Mouse (Mus musculus): ENCODE results near the gene Tnrc6b. TPM values are rescaled to one million over a fixed set of nuclear protein-coding genes. Genes with fewer than 3 reads are reported as not detected.

Tnrc6b gene
- 27.4 and 28.5 TPM in 2 replicates for polyA plus RNA-seq (2015; fragmentation: Nextera tagmentation; extraction: Ambion mirVana)

DNA sequence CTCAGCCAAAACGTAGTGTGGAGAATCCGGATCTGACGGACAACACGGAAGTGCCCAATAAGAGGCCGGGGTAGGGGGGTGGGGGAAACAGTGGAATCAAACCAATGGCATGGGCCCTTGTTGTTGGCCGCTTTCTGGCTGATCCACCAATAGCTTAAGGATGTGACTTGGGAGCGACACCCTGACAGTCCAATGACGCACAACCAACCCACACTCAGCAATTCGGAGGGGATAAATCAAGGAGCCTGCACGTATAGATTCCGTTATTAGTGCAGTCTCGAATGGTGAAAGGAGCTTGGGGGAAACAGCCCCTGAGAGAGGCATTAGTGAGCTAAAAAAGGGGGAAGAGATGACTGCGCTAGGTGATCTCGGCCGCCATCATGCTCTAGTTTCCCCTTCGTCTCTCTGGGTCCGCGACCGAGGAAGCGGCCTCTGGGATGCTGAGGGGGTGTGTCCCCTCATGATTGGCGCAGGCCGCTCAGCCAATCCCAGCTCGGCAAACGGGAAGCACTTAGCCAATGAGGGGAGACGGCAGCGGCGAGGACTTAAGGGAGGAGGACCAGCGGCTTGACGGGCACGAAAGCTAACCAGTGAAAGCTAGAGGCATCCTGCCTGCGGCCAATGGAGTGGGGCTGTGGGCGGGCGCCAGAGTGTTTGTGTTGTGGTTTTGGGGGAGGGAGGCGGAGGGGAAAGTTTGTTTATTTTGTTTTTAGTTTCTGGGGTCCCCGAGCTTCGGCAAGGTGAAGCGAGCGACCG is at the start of gene Tnrc6b:
Gene Tnrc6b (plus strand): TSS at position 706 of the 756 bp plus-strand sequence.
- H3K4me2 ChIP-seq, result peak within 1 kb of the TSS; percentile 90
- H3K27ac ChIP-seq, result peak within 1 kb of the TSS; percentile 92
- no peaks in the 10 kb centered on the region for H3K36me3 ChIP-seq
- ATAC-seq (ENCODE audit: insufficient read depth, low FRiP score, low read depth), result peak; percentile 95
- H3K4me1 ChIP-seq, result peaks cover 18% of the 10 kb centered on the region
- H3K9me3 ChIP-seq, result no peaks in the 10 kb centered on the region
- peak within 1 kb of the TSS; percentile 90 for H3K4me3 ChIP-seq (replicated peaks)
- WGBS, result under 1% methylated on average over 39 of the region's 39 CpGs
- H3K9ac ChIP-seq, result peak within 1 kb of the TSS; percentile 73
- no peaks in the 10 kb centered on the region for H3K27me3 ChIP-seq (replicated peaks)

DNA sequence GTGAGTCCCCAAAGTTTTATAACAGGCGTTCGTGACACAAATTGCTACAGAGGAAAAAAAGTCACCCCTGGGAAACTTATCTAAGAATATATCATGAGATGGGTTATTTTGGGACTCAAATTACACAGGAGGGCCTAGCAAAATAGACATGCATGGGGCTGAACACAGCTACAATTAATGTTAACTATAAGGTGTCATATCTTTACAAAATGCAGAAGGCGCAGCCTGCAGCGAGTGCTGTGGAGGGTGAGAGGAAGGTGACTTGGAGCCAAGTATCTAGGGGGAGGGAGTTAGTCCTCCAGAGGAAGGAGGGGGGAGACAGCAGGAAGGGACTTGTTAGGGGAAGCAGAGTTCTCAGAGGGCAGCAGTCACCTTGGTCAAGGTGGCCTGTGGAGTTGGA is 46.7 kb upstream of the Tnrc6b start:
- ATAC-seq (ENCODE audit: insufficient read depth, low FRiP score, low read depth), result no peak
- Histone ChIP-seq H3K27ac (no peak overlapping the region), H3K4me2 (no peak overlapping the region), H3K36me3 (no peaks in the 10 kb centered on the region), H3K9me3 (no peaks in the 10 kb centered on the region), H3K4me3 (replicated peaks) (no peak overlapping the region), H3K27me3 (replicated peaks) (no peaks in the 10 kb centered on the region), H3K4me1 (0 out of 2 replicates have a peak, but pooled peaks cover 4% of the 10 kb centered on the region), H3K9ac (no peak overlapping the region)
- WGBS, result 62% methylated on average over 4 of the region's 4 CpGs

DNA sequence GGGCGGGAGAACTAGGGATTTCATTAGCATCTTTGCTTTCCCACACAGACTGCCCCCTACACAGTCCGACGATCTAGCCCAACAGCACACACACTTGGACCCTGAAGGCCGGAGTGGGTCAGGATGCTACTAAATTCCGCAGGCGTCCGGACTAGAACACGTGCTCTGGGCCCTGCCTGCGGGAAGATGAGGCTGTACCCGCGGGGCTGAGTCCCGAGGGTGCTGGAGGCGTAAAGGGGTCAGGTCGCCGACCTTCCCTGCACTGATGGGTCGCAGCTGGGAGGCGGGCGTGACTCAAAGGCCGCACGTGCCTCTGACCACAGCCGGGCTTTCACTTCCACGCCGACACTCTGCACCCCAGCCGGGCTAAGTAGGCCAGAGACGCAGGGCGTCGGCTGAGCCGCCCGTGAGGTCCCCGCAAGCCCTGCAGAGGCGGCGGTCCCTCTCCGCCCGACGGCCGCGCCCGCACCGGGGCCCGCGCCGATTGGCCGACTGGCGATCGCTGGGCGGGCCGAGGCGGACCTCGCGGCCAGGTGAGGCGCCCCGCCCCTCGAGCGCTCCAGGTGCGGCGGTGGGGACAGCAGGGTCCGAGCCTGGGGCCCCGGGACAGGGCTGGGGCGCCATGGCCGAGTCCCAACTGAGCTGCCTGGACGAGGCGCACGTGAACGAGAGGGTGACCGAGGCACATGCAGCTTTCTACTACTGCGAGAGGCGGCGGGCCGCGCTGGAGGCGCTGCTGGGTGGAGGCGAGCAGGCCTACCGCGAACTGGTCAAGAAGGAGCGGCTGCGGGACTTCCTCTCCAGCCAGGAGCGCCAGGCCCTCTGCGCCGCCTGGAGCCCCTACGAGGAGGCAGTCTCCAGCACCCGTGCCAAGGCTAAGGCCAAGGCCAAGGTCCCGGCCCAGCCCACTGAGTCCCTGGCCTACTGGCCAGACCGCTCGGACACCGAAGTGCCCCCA is 39.5 kb upstream of the Tnrc6b start, which contains the start of gene Fam83f:
Gene Fam83f (plus strand): TSS at position 553 of the 958 bp plus-strand sequence.
- peak within 1 kb of the TSS; percentile 41; the same call in 1 of the 2 replicates for H3K9ac ChIP-seq
- H3K9me3 ChIP-seq, result no peaks in the 10 kb centered on the region
- H3K4me2 ChIP-seq, result peak within 1 kb of the TSS; percentile 81
- no peaks in the 10 kb centered on the region for H3K36me3 ChIP-seq
- peak within 1 kb of the TSS; percentile 42 for H3K4me3 ChIP-seq (replicated peaks)
- 0 out of 2 replicates have a peak, but pooled peaks cover 10% of the 10 kb centered on the region for H3K27me3 ChIP-seq (replicated peaks)
- H3K27ac ChIP-seq, result peak within 1 kb of the TSS; percentile 62
- 5% methylated on average over 83 of the region's 85 CpGs for WGBS
- ATAC-seq (ENCODE audit: insufficient read depth, low FRiP score, low read depth), result peak; percentile 74
- H3K4me1 ChIP-seq, result peaks cover 23% of the 10 kb centered on the region; the same call in 1 of the 2 replicates

DNA sequence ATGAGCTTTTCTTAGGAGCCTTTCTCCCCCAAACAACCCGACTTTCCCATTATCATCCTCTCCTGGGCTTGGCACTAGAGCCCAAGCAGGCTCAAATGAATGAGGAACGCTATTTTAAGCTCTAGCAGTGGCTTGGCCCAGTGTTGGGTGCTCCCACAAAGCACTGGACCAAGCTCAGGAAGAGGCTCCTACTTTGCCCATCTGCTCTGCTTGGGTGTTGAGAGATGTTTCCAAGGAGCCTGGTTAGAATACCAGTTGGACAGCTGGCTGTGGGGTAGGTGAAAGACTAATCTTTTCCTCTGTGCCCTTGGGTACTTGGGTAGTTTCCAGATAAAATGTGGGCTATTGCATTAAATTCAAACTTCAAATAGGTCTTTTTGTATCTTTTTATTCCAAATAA is 38.3 kb upstream of the Tnrc6b start:
- peak overlapping the region; percentile 42 for H3K4me3 ChIP-seq (replicated peaks)

DNA sequence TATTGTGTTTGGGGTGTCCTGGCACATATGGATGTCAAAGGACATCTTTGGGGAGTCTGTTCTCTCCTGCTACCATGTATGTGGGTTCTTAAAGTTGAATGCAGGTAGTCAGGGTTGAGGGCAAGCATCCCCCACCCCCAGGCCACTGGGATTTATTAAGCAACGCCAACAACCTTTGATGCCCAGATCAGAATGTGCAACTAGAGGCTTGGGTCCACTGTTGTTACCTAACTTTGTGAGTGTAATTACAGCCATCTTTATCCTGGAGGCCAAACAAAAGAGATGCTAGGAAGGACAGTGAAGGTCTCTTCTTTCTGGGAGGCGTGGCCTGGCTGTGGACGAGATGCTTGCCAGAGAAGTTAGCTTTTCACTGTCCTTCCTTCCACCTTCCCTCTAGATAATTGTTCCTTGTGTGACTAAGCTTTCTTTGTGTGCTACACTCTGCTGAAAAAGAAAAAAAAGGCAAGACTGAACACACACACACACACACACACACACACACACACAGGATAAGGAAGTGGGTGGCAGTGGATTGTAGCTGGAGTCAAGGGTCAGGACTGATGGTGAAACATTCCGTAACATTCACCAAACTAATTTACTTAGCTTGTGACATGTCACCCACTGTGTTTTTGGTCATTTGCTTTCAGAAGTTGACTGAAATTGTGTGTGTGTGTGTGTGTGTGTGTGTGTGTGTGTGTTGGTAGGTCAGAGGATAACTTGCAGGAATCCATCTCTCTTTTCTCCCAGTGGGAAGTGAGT is 37.6 kb upstream of the Tnrc6b start:
- H3K9me3 ChIP-seq, result no peaks in the 10 kb centered on the region
- H3K27me3 ChIP-seq (replicated peaks), result 0 out of 2 replicates have a peak, but pooled peaks cover 10% of the 10 kb centered on the region
- H3K27ac ChIP-seq, result peak overlapping the region; percentile 27; the same call in 1 of the 2 replicates
- H3K4me3 ChIP-seq (replicated peaks), result peak overlapping the region; percentile 14; the same call in 1 of the 2 replicates
- ATAC-seq (ENCODE audit: insufficient read depth, low FRiP score, low read depth), result no peak
- H3K9ac ChIP-seq, result no peak overlapping the region
- 57% methylated on average over 4 of the region's 4 CpGs for WGBS
- H3K36me3 ChIP-seq, result no peaks in the 10 kb centered on the region
- H3K4me1 ChIP-seq, result peaks cover 23% of the 10 kb centered on the region; the same call in 1 of the 2 replicates
- peak overlapping the region; percentile 81 for H3K4me2 ChIP-seq

More for the DNA sequence above, 38.3 kb upstream of the Tnrc6b start:
- no peak for ATAC-seq (ENCODE audit: insufficient read depth, low FRiP score, low read depth)
- Histone ChIP-seq H3K36me3 (no peaks in the 10 kb centered on the region), H3K9ac (no peak overlapping the region), H3K27me3 (replicated peaks) (0 out of 2 replicates have a peak, but pooled peaks cover 10% of the 10 kb centered on the region), H3K9me3 (no peaks in the 10 kb centered on the region), H3K4me2 (peak overlapping the region; percentile 81), H3K4me1 (peaks cover 23% of the 10 kb centered on the region; the same call in 1 of the 2 replicates), H3K27ac (no peak overlapping the region; the same call in 1 of the 2 replicates)
- 49% methylated on average over 2 of the region's 2 CpGs for WGBS

DNA sequence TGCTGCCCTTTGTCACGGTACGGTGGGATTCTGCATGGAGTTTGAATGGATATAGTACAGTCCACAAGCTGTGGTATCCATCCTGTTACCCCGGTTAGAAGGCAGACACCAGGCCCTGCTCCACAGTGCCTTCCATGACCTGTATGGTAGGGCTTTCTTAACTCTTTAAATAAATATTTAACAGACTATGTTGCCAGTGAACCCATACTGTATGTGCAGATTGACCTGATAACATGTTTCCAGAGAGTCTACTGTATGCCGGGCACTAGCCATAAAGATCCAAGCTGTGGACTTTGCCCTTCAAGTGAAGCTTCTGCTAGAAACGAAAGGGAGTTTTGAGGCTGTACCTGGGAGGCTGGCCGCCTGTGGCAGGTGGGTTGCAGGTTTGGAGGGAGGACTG is 36.4 kb upstream of the Tnrc6b start:
- 0 out of 2 replicates have a peak, but pooled peaks cover 10% of the 10 kb centered on the region for H3K27me3 ChIP-seq (replicated peaks)
- no peaks in the 10 kb centered on the region for H3K9me3 ChIP-seq
- WGBS, result 57% methylated on average over 6 of the region's 6 CpGs
- no peak overlapping the region for H3K4me3 ChIP-seq (replicated peaks)
- no peaks in the 10 kb centered on the region for H3K36me3 ChIP-seq
- peak overlapping the region; percentile 64; the same call in 1 of the 2 replicates for H3K27ac ChIP-seq
- H3K4me2 ChIP-seq, result peak overlapping the region; percentile 81
- H3K4me1 ChIP-seq, result peaks cover 28% of the 10 kb centered on the region
- ATAC-seq (ENCODE audit: insufficient read depth, low FRiP score, low read depth), result peak; percentile 59; the same call in 1 of the 2 replicates
- no peak overlapping the region for H3K9ac ChIP-seq

DNA sequence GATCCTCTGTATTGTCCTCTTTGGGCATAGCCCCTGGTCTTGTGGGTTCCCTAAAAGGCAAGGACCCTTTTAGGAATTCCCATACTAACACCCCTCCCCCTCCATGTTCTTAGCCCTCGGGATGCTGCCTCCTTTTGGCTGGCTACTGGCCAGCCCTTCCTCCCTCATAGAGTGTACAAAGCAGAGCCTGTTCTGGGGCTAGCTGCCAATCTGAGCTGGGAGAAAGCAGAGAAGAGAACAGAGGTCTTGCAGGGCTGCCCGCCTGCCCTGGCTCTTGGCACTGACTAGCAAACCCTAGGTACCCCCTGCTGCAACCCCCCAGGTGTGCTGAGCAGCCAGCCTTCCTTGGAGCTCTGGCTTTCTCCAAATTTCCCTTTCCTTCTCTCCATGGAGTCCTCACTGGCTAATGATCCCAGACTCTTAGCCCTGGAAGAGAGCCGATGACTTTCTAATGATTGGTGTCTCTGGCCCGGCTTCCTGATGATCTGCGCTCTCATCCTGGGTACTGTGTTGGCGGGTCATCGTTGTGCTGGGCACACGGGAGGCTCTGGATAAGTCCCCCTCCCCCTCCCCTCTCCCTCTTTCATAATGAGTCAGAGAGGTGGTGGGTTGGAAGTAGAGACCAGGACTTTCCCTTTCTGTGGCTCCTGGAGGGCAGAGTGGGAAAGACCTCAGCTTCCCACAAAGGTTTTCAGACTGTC is 31.4 kb upstream of the Tnrc6b start:
- WGBS, result 47% methylated on average over 8 of the region's 8 CpGs
- Histone ChIP-seq H3K9me3 (no peaks in the 10 kb centered on the region), H3K36me3 (no peaks in the 10 kb centered on the region), H3K9ac (no peak overlapping the region), H3K27ac (peak overlapping the region; percentile 42; the same call in 1 of the 2 replicates), H3K4me1 (peaks cover 52% of the 10 kb centered on the region), H3K4me3 (replicated peaks) (no peak overlapping the region), H3K27me3 (replicated peaks) (no peaks in the 10 kb centered on the region), H3K4me2 (no peak overlapping the region)
- no peak for ATAC-seq (ENCODE audit: insufficient read depth, low FRiP score, low read depth)

DNA sequence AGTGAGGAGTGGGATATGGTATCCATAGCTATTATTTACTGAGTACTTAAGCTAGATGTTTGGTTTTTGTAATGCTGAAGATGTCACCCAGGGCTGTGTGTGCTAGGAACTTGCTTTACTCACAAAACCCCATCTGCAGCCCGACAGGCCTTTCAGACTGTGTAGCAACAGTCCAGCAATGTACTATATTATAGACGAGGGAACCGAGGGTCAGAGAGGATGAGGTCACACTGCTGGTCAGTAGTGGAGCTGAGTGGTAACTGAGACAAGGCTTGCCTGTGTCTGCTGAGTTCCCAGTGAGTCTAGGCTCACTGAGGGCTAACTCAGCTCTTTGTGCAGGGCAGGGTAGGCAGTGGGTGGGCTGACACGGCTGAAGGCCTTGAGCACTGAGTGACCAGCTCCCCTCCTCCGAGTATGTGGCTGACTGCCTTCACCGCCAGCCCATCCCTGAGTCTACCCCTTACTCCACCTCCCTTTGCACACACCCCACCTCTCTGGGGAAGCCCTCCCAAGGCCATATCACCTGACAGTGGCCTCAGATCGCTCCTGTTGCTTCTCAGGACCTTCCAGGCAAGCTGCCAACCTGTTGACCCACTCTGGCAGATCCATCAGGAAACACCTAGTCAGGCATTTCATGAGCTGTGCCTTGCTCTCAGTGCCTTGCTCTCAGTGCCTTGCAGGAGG is 30.6 kb upstream of the Tnrc6b start:
- Histone ChIP-seq H3K27ac (peak overlapping the region; percentile 57), H3K4me3 (replicated peaks) (no peak overlapping the region), H3K4me2 (peak overlapping the region; percentile 8; the same call in 1 of the 2 replicates), H3K4me1 (peaks cover 53% of the 10 kb centered on the region), H3K9me3 (no peaks in the 10 kb centered on the region), H3K9ac (no peak overlapping the region), H3K27me3 (replicated peaks) (no peaks in the 10 kb centered on the region), H3K36me3 (no peaks in the 10 kb centered on the region)
- 45% methylated on average over 7 of the region's 7 CpGs for WGBS
- ATAC-seq (ENCODE audit: insufficient read depth, low FRiP score, low read depth), result peak; percentile 15; the same call in 1 of the 2 replicates

DNA sequence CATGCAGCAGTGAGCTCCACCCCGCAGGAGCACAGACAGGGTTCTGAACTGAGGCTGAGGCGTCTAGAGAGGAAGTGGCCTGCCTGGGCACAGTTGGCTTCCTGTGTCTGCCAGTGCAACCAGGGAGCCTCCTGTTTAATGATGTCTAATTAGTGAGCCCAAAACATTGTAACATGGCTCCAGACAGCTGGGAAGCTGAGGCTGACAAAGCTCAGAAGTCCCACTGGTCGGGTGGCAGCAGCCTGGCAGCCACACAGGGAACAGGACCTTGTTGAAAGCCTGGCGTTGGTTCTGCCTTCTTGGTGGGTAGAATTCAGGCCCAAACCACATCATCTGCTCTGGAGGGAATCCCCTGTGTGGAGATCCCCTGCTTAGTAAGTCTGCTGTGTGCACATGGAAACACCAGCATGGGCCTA is 29.6 kb upstream of the Tnrc6b start:
- Histone ChIP-seq H3K36me3 (no peaks in the 10 kb centered on the region), H3K27me3 (replicated peaks) (no peaks in the 10 kb centered on the region), H3K4me2 (no peak overlapping the region), H3K9me3 (no peaks in the 10 kb centered on the region), H3K9ac (no peak overlapping the region), H3K27ac (no peak overlapping the region), H3K4me1 (peaks cover 51% of the 10 kb centered on the region), H3K4me3 (replicated peaks) (no peak overlapping the region)
- WGBS, result 75% methylated on average over 4 of the region's 4 CpGs
- no peak for ATAC-seq (ENCODE audit: insufficient read depth, low FRiP score, low read depth)

DNA sequence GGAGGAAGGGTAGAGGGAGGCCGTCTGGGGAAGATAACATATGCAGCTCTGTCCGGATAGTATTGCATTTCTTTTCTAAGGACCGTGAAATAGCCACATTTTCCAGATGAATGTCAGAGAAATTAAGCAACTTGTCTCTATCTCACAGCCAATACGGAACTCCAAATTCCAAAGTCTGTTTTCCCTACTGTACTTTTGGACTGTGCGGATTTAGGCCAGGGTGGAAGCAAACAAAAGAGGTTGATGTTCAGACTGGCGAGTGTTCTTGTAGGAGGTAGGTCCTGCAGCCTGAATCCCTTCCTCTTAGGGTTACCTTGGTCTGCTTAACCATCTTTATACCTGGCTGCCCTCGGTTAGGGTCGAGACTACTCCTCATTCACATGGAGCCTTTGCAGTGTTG is 28.8 kb upstream of the Tnrc6b start:
- Histone ChIP-seq H3K9me3 (no peaks in the 10 kb centered on the region), H3K4me3 (replicated peaks) (no peak overlapping the region), H3K27ac (peak overlapping the region; percentile 81), H3K27me3 (replicated peaks) (no peaks in the 10 kb centered on the region), H3K4me2 (peak overlapping the region; percentile 16; the same call in 1 of the 2 replicates), H3K9ac (no peak overlapping the region), H3K4me1 (peaks cover 51% of the 10 kb centered on the region), H3K36me3 (no peaks in the 10 kb centered on the region)
- no peak for ATAC-seq (ENCODE audit: insufficient read depth, low FRiP score, low read depth)
- 68% methylated on average over 8 of the region's 8 CpGs for WGBS
